Mouse (Mus musculus): ENCODE results near the gene Rprml. TPM values are rescaled to one million over a fixed set of nuclear protein-coding genes. Genes with fewer than 3 reads are reported as not detected.
"Not testable (repeated sequence)": the region's sequence is repeated elsewhere in the genome, so short reads cannot be mapped to it uniquely, and the experiment has no call there.

The Rprml gene
- total RNA-seq, 2 experiments from 2014 or later: not detected

DNA sequence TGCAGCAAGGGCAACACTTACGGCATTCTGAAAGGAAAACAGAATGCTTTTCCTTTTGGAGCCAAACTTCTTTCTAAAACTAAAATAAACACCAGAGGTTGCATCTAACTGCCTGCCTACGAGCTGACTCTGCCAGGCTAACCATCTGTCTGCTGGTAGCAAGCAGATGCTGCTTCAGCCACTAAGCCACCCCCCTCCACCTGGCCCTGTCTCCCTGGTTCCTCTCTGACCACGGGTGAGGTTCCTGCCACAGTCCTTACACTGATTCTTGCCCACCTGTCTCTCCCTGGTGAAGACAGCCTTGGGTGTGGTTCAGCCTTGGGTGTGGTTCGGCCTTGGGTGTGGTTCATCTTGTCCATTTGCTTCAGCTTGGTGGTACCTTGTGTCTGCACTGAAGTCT, 12.5 kb downstream of the Rprml start:
- no peak for ATAC-seq (replicated peaks; ENCODE audit: low FRiP score, poor library complexity, severe bottlenecking)

DNA sequence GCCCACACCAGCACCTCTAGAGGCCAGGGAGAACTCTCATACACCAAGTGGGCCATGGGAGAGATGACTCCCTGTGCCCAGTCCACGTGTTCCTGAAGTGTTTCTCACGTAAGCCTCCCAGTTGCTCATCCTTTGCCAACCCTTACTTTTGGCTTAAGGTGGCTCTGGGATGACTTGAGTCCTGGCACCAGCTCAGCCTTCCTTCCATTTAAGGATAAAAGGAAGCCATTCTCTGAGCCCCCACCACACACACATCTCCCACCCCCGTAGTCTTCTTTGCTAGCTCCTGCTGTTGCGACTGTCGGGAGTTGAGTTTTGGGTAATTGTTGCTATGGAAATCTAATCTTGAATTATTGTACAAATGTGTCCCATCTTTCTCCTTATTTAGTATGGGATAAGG, 13.2 kb downstream of the Rprml start:
- no peak for ATAC-seq (replicated peaks; ENCODE audit: low FRiP score, poor library complexity, severe bottlenecking)

DNA sequence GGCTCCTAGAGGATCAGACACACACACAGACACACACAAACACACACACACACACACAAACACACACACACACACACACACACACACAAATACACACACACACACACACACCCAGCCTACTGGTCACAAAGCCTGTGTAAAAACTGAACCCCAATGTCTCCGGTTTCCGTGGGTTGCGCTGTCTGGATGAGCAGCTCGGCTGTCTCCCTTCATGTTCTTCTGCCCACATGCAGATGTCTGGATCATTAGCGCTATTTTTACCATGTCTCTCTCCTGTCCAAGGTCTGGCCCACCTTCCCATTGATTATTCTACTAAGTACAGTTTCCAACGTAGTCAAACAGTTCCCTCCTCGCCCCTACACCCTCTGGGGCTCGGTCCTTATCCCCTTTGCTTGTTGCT, 13.7 kb downstream of the Rprml start:
- ATAC-seq (replicated peaks; ENCODE audit: low FRiP score, poor library complexity, severe bottlenecking): no peak

DNA sequence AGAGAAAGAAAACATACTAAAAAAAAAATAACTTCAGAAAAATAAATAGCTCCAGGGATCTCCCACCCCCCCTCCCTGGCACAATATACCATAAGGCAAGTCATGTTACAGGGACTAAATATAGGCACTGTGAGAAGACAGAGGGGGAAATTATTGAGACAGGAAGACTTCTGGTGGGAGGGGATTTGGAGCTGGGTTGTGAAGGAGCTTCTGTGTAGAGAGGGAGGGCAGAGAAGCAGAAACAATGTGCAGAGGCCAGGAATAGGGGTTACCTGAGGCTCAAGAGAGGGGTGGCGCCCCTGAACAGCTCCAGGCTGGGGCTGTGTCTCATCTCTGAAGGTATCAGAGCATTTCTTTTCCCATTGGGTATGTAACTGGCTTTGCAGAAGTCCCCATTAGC, 16.3 kb downstream of the Rprml start:
- no peak for ATAC-seq (replicated peaks; ENCODE audit: low FRiP score, poor library complexity, severe bottlenecking)

DNA sequence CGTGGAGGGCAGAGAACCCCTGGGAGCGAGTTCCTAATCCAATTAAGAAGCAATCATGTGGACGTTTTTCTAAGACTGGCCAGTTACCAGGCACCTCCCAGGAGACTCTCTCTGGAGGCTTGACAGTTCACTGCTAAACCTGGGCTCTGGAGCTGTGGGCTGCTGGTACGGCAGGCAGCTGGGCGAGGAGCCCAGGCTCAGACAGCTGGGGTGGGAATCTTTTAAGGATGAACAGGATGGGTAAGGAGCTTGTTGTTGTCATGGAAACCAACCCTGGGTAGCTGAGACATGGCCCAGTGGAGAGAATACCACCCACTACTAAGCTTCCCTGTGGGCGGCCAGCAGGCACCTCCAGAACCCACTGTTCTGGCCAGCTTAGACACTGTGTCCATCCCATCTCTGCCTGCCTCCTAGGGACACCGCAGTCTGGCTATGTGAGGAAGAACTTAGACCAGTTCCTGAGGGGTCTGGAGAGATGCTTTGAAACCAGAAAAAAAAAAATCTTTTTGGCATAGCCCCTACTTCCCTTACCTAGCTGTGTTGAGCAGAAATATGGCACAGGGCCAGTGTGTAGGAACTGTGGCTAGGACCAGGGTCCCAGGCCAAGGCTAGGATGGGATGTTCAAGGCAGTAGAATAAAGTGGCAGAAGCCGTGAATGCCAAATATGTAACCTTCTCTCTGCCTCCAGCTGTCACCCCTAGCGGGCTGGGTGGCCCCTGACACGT, 17.0 kb downstream of the Rprml start:
- no peak for ATAC-seq (replicated peaks; ENCODE audit: low FRiP score, poor library complexity, severe bottlenecking)

DNA sequence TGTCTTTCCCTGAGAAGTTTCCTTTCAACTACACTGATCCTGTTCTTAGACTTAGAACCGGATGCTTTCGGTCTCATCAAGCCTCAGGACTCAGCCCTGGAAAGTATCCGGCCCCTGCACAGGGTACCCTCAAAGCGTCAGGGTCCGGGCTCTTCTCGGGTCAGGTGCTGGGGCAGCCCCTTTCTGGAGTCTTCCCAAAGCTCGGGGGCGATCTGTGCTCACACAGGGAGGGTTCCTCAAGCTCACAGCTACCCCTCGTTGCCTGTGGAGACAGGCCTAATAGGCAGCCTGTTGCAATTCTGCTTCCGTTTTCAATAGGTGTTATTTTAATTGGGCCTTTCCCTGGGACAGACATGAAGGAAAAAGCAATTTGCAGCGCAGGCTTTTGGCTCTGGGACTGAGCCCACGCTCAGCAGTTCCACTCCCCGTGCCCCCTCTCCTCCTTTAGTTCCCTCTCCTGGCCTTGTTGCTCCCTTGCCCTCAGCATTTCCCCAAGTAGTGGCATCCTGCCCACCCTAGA, 17.6 kb downstream of the Rprml start:
- ATAC-seq (replicated peaks; ENCODE audit: low FRiP score, poor library complexity, severe bottlenecking): no peak

DNA sequence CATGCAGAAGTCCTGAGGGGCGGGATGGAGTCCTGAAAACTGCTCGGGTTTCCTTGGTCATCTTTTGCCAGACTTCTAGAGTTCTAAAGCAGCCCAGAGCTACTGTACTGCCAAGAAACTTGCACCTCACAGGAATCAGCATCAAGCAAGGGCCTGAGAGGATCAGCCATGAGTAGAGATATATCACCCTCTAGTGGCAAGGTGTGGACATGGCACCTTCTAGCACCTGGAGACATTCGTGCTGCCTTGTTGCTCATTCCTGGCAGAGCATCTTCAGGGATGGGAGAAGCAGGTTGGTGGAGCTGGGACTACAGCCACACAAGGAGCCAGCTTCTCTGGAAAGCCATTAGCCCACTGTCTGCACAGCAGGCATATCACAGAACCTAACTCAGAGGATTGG, 26.2 kb downstream of the Rprml start:
- ATAC-seq (replicated peaks; ENCODE audit: low FRiP score, poor library complexity, severe bottlenecking): peak; percentile 65; the same call in 1 of the 2 replicates

DNA sequence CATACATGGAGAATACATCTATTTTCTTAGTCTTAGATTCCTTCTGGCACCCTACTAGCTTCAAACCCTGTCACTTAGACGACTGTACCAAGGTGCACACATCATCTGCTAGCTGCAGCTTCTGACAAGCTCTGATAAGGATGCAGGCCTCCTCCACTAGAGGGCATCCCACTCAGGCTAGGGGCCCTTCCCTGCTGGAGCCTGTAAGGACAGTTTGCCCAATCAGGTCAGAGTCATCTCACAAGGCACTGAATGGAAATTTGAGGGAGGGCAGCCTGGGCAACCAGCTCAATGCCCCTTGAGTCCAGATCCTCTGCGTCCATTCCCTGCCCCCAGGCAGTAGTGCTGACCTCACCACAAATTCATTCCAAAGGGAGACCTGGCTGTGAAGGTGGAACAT, 27.7 kb downstream of the Rprml start:
- not testable (repeated sequence) for ATAC-seq (replicated peaks; ENCODE audit: low FRiP score, poor library complexity, severe bottlenecking)

DNA sequence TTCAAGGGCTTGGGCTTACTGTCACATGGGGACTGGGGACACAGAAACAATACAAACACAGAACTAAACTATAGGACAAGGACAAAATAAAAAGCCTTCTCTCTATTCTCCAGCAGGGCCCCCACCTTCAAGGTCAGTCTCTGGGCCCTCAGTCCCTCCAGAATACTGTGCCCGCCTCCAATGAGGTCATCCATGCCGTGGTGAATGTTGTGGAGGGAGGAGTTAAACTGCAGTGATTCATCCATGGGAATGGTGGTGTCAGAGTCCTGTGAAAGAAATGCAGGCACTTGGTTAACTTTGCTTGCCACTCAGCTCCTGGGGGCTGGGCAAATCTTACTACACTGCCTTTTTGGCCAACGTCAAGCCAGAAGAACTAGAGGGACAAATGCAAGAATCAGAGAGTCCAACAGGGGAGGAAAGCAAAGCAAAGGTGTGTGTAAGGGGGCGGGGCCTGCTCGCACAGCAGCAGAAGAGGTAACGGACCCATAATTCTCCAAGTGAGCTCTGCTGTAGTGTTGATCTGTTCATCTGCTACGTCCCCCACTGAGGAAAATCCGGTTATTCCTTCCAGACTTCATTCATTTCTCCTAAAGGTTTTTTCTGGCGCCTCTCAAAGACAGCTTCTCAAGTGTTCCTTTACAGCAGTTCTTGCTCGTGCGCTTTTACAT, 34.4 kb downstream of the Rprml start:
- ATAC-seq (replicated peaks; ENCODE audit: low FRiP score, poor library complexity, severe bottlenecking): no peak

DNA sequence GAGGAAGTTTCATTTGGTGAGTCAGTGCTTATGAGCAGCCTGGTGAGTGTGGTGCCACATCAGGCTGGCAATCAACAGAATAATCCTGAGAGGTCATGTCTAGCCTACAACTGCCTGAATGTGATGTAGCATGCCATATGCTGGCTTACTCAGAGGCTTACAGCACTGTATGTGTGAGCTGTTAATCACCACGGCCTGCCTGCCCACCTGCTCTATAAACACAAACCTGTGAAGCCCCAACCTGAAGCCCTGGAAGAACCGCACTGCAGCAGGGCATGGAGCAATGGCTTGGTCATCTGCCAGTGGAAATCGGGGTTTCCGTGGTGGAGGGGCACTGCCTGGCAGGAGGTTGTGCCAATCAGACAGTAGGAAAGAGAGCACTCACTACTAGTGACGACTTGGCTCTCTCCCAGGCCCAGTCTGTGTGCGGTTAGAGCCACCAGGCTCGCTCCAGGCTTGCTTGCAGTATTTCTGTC, 35.9 kb downstream of the Rprml start:
- no peak for ATAC-seq (replicated peaks; ENCODE audit: low FRiP score, poor library complexity, severe bottlenecking)

DNA sequence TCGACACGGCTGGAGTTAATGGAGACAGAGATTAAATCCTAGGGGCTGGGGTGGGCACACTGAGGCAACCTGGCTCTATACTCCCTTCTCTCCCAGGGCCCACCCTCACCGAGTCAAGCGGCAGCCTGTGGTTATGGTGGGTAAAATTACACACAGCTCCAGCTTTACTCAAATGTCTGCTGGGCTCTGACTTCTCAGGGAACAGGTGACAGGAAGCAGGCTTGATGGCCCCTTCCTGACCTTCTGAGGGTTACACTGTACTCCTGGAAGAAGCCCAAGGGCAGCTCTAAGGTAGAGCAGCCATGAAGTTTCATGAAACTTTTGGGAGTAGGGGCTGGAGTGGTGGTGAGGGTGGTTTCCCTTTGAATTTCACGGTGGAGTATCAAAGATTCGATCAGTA, 37.3 kb downstream of the Rprml start:
- no peak for ATAC-seq (replicated peaks; ENCODE audit: low FRiP score, poor library complexity, severe bottlenecking)

DNA sequence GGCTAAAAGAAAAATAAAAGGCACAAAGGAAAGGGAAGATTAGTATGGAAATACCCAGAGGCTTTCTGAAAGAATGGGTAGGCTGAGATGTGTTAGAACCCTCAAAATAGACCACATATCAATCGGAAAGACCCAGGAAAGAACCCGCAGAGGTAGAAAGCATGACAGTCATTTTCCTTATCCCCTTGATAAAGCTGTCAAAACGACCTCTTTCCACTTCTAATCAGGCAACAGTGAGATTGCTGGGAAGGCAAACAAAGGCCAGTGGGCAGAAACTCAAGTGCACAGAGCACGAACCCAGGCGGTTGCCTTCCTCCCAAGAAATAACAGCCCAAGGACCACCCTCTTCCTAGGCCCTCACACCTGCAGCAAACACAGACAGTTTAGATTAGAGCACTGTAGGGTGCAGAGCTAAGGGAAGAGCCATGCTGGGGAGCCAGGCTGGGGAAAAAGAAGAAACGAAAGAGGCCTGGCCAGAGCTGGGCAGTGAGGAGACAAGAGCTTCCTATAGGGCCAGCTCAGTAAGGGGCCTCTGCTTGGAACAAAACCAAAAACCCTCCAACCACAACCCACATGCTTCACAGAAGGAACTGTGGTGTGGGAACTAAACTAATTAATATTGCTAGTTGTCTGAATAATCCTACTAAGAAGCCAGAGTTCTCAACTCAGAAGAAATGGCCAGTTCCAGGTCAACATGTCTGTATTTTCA, 39.1 kb downstream of the Rprml start:
- no peak for ATAC-seq (replicated peaks; ENCODE audit: low FRiP score, poor library complexity, severe bottlenecking)

DNA sequence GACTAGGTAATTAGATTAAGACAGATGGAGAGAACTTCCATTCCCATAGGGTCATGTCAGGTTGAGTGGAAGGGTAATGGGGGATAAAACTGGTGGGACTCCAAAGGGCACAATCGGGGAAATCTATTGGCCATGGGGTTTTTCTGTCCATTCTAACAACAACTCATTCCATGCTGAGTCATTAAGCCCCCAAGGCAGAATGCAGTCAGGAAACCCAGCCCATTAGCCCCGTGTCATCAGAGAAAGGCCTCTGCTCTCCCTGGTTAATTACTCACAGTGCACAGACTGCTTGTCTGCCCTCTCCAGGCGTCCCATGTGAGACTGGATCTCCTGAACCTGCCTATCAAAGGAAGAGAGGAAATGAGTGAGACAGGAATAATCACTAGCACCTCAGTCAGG, 39.6 kb downstream of the Rprml start:
- ATAC-seq (replicated peaks; ENCODE audit: low FRiP score, poor library complexity, severe bottlenecking): no peak

DNA sequence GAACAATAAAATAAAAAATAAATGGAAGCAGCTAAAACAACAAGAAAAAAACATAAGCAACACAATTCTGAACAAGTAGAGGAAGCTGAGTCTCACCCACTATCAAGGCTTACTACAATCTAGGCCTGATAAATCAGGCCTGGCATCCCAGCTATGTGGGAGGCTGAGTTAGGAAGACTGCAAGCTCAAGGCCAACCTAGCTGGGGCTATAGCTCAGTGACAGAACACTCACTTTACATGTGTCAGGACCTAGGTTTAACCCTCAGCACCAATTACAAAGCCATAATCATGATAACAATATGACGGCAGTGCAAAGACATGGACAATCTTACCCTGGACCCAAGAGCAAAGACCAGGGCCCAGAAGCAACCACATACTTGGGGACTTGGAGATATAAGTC, 41.7 kb downstream of the Rprml start:
- ATAC-seq (replicated peaks; ENCODE audit: low FRiP score, poor library complexity, severe bottlenecking): no peak

DNA sequence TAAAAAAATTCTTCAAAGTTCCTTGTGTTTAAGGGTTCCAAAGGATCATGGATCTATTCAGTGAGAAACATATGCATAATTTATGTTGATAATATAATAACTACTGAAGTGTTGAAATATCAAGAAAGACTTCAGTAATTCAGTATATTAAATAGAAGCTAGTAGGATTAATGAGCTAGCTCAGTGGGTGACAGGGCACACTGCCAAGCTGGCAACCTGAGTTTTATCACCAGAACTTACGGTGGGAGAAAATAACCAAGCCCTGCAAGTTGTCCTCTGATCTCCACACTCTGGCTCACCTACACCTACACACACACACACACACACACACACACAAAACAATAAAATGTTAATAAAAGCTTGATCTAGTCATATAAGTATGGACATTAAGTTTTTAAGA, 43.9 kb downstream of the Rprml start:
- ATAC-seq (replicated peaks; ENCODE audit: low FRiP score, poor library complexity, severe bottlenecking): no peak

DNA sequence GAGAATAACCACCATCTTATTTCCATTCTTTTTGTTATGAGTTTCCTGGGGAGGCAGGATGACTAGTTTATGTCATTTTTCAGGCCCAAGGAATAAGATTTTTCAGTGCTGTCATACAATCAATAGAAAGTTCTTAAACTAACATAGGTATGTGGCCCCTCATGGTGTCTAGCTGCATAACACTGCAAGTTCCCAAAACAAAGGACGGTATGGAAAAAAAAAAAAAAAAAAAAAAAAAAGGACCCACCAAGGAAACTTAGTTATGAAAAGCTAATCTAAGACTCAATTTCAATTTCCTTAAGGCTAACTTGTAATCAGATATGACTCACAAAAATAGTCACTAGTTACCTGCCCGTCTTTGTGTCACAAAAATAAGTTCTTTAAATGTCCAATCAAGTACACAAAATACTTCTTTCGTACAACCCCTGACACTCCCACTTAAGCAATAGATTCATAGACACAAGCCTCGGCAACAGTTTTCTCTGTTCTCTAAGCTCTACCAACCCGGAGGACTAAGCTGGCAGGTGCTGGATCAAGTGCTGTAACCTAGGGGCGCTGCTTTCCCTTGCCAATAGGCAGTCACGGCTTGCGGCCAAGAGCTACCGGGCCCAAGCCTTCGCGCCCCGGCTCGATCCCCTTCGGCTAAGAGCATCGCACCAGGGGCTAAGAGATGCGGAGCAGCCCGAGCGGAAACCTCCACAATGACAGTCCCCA, 47.6 kb downstream of the Rprml start:
- peak; percentile 43 for ATAC-seq (replicated peaks; ENCODE audit: low FRiP score, poor library complexity, severe bottlenecking)

DNA sequence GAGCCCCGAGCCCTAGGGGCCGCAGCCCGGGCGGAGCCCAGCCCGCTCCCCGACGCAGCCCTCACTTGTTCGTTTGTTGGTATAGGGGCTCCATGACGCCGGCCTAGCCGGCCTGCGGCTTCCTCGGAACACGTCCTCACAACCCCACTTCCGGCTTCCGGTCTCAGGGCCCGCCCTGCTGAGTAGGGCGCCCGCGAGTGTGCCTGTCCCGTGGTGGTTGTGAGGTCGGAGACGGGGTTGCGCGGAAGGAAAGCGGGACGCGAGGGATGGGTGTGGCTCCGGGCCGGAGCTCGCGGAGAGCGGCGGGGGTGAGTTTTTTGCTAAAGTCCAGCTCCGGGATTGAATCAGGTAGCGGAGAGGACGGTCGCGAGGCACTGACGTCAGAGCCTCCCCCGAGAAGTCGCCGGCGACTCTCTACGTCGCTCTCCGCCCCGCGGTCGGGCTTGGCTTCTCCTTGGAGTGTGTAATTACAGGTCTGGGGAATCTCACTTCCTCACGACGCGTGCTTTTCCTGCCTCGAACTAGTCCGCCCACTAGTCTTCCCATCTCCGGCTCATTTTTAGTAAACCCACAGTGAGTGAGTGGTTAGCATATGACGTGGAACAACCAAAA, 48.3 kb downstream of the Rprml start, which contains the start of gene Gosr2:
Gosr2 (minus strand) TSS at position 334 of the 612 bp plus-strand sequence.
- ATAC-seq (replicated peaks; ENCODE audit: low FRiP score, poor library complexity, severe bottlenecking): peak; percentile 96

DNA sequence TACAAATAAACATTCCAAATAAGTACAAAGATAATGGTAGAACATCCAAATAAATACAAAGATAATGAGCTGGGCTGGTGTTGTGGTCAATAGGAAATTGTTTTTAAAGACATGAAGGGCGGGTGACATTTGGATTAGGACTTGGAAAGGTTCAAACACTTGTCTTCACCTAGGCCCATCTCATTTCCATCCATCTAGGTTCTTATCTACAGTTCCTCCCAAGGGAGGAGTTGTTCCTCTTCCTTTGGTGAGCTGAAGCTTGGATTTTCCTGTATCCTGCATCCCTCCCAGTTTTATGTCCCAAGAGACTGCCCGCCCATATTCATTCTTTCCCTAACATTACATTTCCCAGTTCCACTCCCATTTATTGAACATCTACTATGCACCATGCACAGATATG, 48.9 kb downstream of the Rprml start:
- no peak for ATAC-seq (replicated peaks; ENCODE audit: low FRiP score, poor library complexity, severe bottlenecking)
